Mouse (Mus musculus): ENCODE measurements around the gene Casc4. TPM values are rescaled to one million over a fixed set of nuclear protein-coding genes. Genes with fewer than 3 reads are reported as not detected.

Casc4 gene
- total and polyA plus RNA-seq, 2 experiments from 2014 or later, result 56.4 to 118 TPM

DNA sequence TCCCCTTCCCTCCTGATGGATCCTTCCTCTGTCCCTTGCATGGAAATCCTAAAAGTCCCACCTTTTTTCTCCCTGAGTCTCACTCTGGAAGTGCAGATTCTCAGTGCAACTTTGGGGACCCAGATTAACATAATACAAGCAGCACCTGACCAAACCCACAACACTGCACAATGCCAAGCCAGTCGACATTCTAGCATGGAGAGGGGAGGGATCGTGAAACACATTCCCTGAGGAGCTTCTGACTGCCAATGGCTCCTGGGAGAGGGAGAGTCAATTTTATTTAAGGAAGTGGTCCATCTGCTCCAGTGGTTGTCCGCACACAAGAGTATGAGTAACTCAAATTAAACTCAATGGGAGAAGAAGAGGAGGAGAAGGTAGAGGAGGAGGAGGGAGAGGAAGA, 31.8 kb upstream of the Casc4 start:
- Histone ChIP-seq H3K4me2 (ENCODE audit: low read depth, low read length, poor library complexity, severe bottlenecking) (no peak overlapping the region), H3K4me3 (ENCODE audit: low read depth, low read length) (no peak overlapping the region), H3K36me3 (ENCODE audit: insufficient read depth, low read length) (no peaks in the 10 kb centered on the region), H3K4me1 (ENCODE audit: insufficient read depth, low read length) (no peaks in the 10 kb centered on the region), H3K9ac (replicated peaks; ENCODE audit: low read length, poor library complexity, severe bottlenecking) (no peak overlapping the region), H3K27ac (ENCODE audit: low read depth, low read length) (no peak overlapping the region), H3K9me3 (ENCODE audit: low read length) (no peaks in the 10 kb centered on the region), H3K27me3 (ENCODE audit: insufficient read depth, low read length) (no peaks in the 10 kb centered on the region)
- ATAC-seq (ENCODE audit: low FRiP score) (no peak), DNase-seq (ENCODE audit: low spot score) (no peak)
- 41% methylated on average over 3 of the region's 3 CpGs for WGBS
- no peak for TF ChIP-seq CTCF (IDR thresholded peaks at IDR 0.05)

DNA sequence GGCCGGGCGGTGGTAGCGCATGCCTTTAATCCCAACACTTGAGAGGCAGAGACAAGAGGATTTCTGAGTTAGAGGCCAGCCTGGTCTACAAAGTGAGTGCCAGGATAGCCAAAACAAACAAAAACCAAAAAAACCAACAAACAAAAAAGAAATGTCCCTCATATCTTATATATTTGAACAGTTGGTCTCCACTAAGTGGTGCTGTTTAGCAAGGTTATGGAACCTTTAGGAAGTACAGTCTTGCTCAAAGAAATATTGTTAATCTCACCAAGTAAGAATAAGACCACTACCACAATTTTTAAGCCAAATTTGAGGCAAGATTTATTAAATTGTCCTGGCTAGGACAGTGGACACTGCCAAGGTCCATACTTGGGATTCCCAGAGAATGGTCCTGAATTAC, 25.3 kb upstream of the Casc4 start:
- Histone ChIP-seq H3K27me3 (ENCODE audit: insufficient read depth, low read length) (no peaks in the 10 kb centered on the region), H3K4me3 (ENCODE audit: low read depth, low read length) (no peak overlapping the region), H3K9ac (replicated peaks; ENCODE audit: low read length, poor library complexity, severe bottlenecking) (no peak overlapping the region), H3K4me1 (ENCODE audit: insufficient read depth, low read length) (no peaks in the 10 kb centered on the region), H3K36me3 (ENCODE audit: insufficient read depth, low read length) (no peaks in the 10 kb centered on the region), H3K9me3 (ENCODE audit: low read length) (no peaks in the 10 kb centered on the region), H3K27ac (ENCODE audit: low read depth, low read length) (no peak overlapping the region), H3K4me2 (ENCODE audit: low read depth, low read length, poor library complexity, severe bottlenecking) (no peak overlapping the region)
- peak; percentile 14 for DNase-seq (ENCODE audit: low spot score)
- WGBS, result 95% methylated on average over 3 of the region's 3 CpGs
- ATAC-seq (ENCODE audit: low FRiP score), result no peak
- TF ChIP-seq CTCF (IDR thresholded peaks at IDR 0.05), result peak; percentile 49

DNA sequence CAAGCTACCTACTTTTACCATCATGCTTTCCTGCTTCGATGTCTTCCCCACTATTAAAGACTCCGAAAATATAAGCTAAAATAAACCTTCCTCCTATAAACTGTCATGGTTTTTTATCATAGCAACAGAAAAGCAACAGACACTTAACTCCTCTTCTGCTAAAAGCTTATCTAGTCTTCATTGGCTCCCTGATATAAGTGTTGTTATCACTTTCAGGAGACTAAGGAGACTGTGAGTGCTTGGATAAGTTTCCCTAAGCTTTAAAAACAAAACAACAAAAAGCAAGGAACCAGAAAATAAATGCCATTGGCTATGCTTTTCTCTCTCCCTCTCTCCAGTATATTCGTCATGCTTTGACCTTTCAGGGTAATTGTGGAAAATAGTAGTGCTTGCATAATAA, 24.5 kb upstream of the Casc4 start:
- no peak overlapping the region for H3K27ac ChIP-seq (ENCODE audit: low read depth, low read length)
- H3K4me3 ChIP-seq (ENCODE audit: low read depth, low read length), result no peak overlapping the region
- no peak overlapping the region for H3K9ac ChIP-seq (replicated peaks; ENCODE audit: low read length, poor library complexity, severe bottlenecking)
- no peak overlapping the region for H3K4me2 ChIP-seq (ENCODE audit: low read depth, low read length, poor library complexity, severe bottlenecking)
- no peaks in the 10 kb centered on the region for H3K27me3 ChIP-seq (ENCODE audit: insufficient read depth, low read length)
- H3K36me3 ChIP-seq (ENCODE audit: insufficient read depth, low read length), result no peaks in the 10 kb centered on the region
- no peak for TF ChIP-seq CTCF (IDR thresholded peaks at IDR 0.05)
- H3K4me1 ChIP-seq (ENCODE audit: insufficient read depth, low read length), result no peaks in the 10 kb centered on the region
- no peak for ATAC-seq (ENCODE audit: low FRiP score)
- no peak for DNase-seq (ENCODE audit: low spot score)
- 79% methylated on average over 3 of the region's 3 CpGs for WGBS
- H3K9me3 ChIP-seq (ENCODE audit: low read length), result no peaks in the 10 kb centered on the region

DNA sequence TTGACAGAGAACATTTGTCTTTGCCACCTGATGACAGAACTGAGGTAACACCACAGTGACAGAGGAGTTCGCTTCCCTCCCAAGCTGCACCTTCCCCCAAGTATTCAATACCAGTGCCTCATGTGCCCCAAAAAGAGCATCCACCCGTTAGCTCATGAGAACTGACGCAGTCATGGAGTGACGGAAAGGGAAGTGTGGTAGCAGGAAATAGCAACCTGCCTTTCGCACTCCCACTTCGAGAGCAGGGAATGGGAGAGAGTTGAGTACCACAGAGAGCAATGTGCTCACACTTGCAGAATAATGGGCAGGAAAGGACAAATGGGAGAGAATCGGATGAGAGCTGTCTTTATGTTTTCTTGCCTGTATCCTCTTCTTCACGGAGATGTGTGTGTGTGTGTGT, 20.7 kb upstream of the Casc4 start:
- no peak for DNase-seq (ENCODE audit: low spot score)
- H3K9me3 ChIP-seq (ENCODE audit: low read length), result no peaks in the 10 kb centered on the region
- no peak overlapping the region for H3K27ac ChIP-seq (ENCODE audit: low read depth, low read length)
- no peaks in the 10 kb centered on the region for H3K36me3 ChIP-seq (ENCODE audit: insufficient read depth, low read length)
- H3K27me3 ChIP-seq (ENCODE audit: insufficient read depth, low read length), result peaks cover 9% of the 10 kb centered on the region; the same call in 1 of the 2 replicates
- H3K9ac ChIP-seq (replicated peaks; ENCODE audit: low read length, poor library complexity, severe bottlenecking), result no peak overlapping the region
- H3K4me2 ChIP-seq (ENCODE audit: low read depth, low read length, poor library complexity, severe bottlenecking), result no peak overlapping the region
- 76% methylated on average over 8 of the region's 8 CpGs for WGBS
- TF ChIP-seq CTCF (IDR thresholded peaks at IDR 0.05), result no peak
- H3K4me3 ChIP-seq (ENCODE audit: low read depth, low read length), result no peak overlapping the region
- H3K4me1 ChIP-seq (ENCODE audit: insufficient read depth, low read length), result no peaks in the 10 kb centered on the region
- no peak for ATAC-seq (ENCODE audit: low FRiP score)

DNA sequence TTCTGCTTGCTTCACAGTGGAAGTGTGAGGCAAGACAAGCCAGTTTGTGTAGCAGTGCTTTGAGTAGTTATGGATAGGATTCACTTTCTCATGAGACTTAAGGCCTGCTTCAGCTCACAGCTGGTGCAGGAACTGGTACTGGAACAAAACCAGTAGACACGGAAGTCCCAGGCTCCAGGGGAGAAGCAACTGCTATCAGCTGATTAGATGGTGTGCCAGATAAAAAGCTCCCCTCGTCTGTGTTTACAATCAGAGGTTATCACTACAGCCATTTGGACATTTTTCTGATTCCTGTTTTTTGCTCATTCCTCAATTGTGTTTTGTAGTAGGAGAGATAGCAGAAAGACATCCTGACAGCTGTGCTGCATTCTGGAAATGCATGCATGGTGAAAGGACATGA, 14.7 kb upstream of the Casc4 start:
- DNase-seq (ENCODE audit: low spot score) (no peak), ATAC-seq (ENCODE audit: low FRiP score) (no peak)
- Histone ChIP-seq H3K36me3 (ENCODE audit: insufficient read depth, low read length) (no peaks in the 10 kb centered on the region), H3K4me1 (ENCODE audit: insufficient read depth, low read length) (no peaks in the 10 kb centered on the region), H3K9ac (replicated peaks; ENCODE audit: low read length, poor library complexity, severe bottlenecking) (no peak overlapping the region), H3K9me3 (ENCODE audit: low read length) (no peaks in the 10 kb centered on the region), H3K27me3 (ENCODE audit: insufficient read depth, low read length) (peaks cover 9% of the 10 kb centered on the region), H3K27ac (ENCODE audit: low read depth, low read length) (no peak overlapping the region), H3K4me2 (ENCODE audit: low read depth, low read length, poor library complexity, severe bottlenecking) (no peak overlapping the region), H3K4me3 (ENCODE audit: low read depth, low read length) (no peak overlapping the region)
- no peak for TF ChIP-seq CTCF (IDR thresholded peaks at IDR 0.05)
- 72% methylated on average over 2 of the region's 2 CpGs for WGBS

DNA sequence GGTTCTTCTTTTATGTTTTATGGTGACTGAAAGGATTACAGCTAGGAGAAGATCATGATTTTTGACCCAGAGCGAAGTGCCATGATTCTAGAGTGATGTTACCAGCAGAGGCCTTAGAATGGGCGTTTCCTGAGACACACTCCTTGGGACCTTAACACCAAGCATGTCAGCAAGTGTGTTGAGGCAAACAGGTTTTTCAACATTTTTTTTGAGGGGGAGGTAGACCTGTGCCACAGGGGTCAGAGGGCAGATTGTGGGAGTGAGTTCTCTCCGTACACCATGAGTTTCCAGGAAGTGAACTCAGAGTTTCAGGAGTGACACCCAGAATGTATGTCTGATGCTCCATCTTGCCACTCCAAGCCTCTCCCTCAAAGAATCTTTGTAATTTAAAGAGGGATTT, 12.8 kb upstream of the Casc4 start:
- TF ChIP-seq CTCF (IDR thresholded peaks at IDR 0.05), result no peak
- ATAC-seq (ENCODE audit: low FRiP score), result no peak
- Histone ChIP-seq H3K27ac (ENCODE audit: low read depth, low read length) (no peak overlapping the region), H3K36me3 (ENCODE audit: insufficient read depth, low read length) (no peaks in the 10 kb centered on the region), H3K27me3 (ENCODE audit: insufficient read depth, low read length) (peaks cover 9% of the 10 kb centered on the region), H3K4me2 (ENCODE audit: low read depth, low read length, poor library complexity, severe bottlenecking) (no peak overlapping the region), H3K4me3 (ENCODE audit: low read depth, low read length) (no peak overlapping the region), H3K4me1 (ENCODE audit: insufficient read depth, low read length) (no peaks in the 10 kb centered on the region), H3K9ac (replicated peaks; ENCODE audit: low read length, poor library complexity, severe bottlenecking) (no peak overlapping the region), H3K9me3 (ENCODE audit: low read length) (no peaks in the 10 kb centered on the region)
- no peak for DNase-seq (ENCODE audit: low spot score)
- WGBS, result 90% methylated on average over 3 of the region's 3 CpGs

Data from midbrain, postnatal 0 days (tissue).